Mouse (Mus musculus): Measurements from ENCODE around the gene Zkscan7. TPM values are rescaled to one million over a fixed set of nuclear protein-coding genes. Genes with fewer than 3 reads are reported as not detected.

The Zkscan7 gene
- polyA plus RNA-seq (2014; fragmentation: Nextera tagmentation; extraction: Ambion mirVana) = 2.5 and 3.0 TPM in 2 replicates

DNA sequence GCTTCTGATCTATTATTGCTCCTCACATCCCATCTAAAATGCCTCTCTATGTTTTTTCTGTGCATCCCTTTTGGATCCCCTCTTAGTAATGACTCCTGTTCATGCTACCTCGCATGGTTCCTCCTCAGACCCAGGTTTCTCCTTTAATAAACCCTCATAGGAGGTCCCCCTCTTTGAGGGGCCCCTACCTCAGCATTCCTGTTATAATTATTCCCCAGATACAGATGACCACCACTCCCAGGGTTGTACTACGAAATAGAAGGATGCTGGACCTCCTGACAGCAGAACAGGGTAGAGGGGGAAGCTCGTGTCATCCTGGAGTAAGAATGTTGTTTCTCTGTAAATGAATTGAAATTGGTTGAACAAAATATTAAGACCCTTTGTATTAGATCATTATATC, at the start of gene Zkscan7:
TSS of gene Zkscan7 (plus strand) at position 301 of the 400 bp plus-strand sequence.
- H3K27ac ChIP-seq (ENCODE audit: low read depth) = no peak within 1 kb of the TSS
- ATAC-seq (ENCODE audit: insufficient read depth) (no peak), DNase-seq (no peak)
- H3K36me3 ChIP-seq (ENCODE audit: insufficient read depth) = peaks cover 9% of the 10 kb centered on the region; the same call in 1 of the 2 replicates
- no peaks in the 10 kb centered on the region for H3K27me3 ChIP-seq (ENCODE audit: insufficient read depth, low read length)
- no peak for TF ChIP-seq CTCF (IDR thresholded peaks at IDR 0.05; ENCODE audit: low read depth)
- peak within 1 kb of the TSS; percentile 81 for H3K4me3 ChIP-seq (ENCODE audit: low read depth, low read length)
- H3K4me2 ChIP-seq = peak within 1 kb of the TSS; percentile 87
- H3K9me3 ChIP-seq (ENCODE audit: low read depth, low read length) = peaks cover 8% of the 10 kb centered on the region; the same call in 1 of the 2 replicates
- H3K9ac ChIP-seq = peak within 1 kb of the TSS; percentile 84; the same call in 1 of the 2 replicates
- WGBS = 70% methylated on average over 3 of the region's 3 CpGs
- peaks cover 3% of the 10 kb centered on the region; the same call in 1 of the 2 replicates for H3K4me1 ChIP-seq (ENCODE audit: insufficient read depth)

DNA sequence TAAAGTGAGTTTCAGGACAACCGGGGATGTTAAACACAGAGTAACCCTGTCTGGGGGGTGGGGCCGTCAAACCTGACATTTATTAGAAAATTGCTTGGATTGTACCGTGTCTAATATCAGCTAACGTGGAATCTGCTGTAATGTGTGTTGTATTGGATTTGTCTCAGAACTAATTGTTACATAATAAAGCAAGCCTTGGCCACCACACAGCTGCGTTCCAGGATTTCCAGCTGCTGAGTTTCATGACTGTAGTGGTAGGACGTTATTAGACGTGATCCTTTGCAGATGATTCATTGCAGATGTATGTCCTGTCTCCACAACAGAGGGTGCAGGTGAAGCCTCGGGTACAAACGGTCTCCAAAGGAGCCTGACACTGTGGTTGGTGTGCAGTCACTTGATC, 49.4 kb upstream of the Zkscan7 start:
- DNase-seq (no peak), ATAC-seq (ENCODE audit: insufficient read depth) (no peak)
- 67% methylated on average over 9 of the region's 9 CpGs for WGBS
- TF ChIP-seq CTCF (IDR thresholded peaks at IDR 0.05; ENCODE audit: low read depth) = no peak
- no peaks in the 10 kb centered on the region for H3K9me3 ChIP-seq (ENCODE audit: low read depth, low read length)
- H3K9ac ChIP-seq = no peak overlapping the region
- H3K4me3 ChIP-seq (ENCODE audit: low read depth, low read length) = no peak overlapping the region
- H3K36me3 ChIP-seq (ENCODE audit: insufficient read depth) = peaks cover 6% of the 10 kb centered on the region; the same call in 1 of the 2 replicates
- H3K4me1 ChIP-seq (ENCODE audit: insufficient read depth) = peaks cover 8% of the 10 kb centered on the region
- H3K27ac ChIP-seq (ENCODE audit: low read depth) = peak overlapping the region; percentile 87
- no peaks in the 10 kb centered on the region for H3K27me3 ChIP-seq (ENCODE audit: insufficient read depth, low read length)
- H3K4me2 ChIP-seq = no peak overlapping the region

DNA sequence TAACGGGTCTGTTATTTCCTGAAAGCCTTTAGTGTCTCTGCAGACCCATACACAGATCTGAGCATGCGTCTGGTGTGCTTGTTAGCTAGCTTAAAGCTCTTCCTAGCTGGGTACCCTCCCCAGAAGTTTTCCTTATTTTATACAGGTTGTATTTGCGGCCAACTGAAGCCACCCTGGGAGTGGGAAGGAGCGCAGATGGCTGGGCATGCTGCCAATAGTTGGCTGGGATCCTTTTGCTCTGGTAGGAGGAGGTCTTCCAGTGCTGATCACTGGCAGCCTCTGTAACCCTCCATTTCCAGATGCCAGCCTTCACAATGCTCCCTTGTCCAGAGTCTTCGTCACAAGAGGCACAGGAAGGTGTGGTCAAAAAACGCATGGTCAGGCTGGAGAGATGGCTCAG, 48.7 kb upstream of the Zkscan7 start:
- Histone ChIP-seq H3K4me2 (no peak overlapping the region), H3K36me3 (ENCODE audit: insufficient read depth) (peaks cover 6% of the 10 kb centered on the region; the same call in 1 of the 2 replicates), H3K27ac (ENCODE audit: low read depth) (peak overlapping the region; percentile 87), H3K9ac (peak overlapping the region; percentile 13; the same call in 1 of the 2 replicates), H3K4me1 (ENCODE audit: insufficient read depth) (peaks cover 8% of the 10 kb centered on the region), H3K27me3 (ENCODE audit: insufficient read depth, low read length) (no peaks in the 10 kb centered on the region), H3K4me3 (ENCODE audit: low read depth, low read length) (no peak overlapping the region), H3K9me3 (ENCODE audit: low read depth, low read length) (no peaks in the 10 kb centered on the region)
- TF ChIP-seq CTCF (IDR thresholded peaks at IDR 0.05; ENCODE audit: low read depth) = no peak
- WGBS = 31% methylated on average over 6 of the region's 6 CpGs
- ATAC-seq (ENCODE audit: insufficient read depth) (peak; percentile 86), DNase-seq (peak; percentile 88)

DNA sequence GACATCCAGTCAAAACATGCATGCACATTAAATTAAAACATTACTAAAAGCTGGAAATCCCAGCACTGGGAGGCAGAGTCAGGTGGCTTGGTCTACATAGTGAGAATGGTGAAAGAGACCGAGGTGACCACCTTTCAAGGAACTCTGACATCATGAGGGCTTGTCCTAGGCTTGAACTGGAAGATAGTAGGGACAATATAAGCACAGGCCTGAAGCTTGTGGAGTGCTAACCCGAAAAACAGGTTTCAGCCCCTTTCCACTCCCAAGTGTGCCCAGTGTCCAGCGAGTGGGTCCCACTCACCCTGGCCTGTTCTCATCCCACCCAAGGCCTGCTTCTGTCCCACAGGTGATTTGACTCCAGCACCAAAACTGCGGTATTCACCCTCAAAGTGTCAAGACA, 48.3 kb upstream of the Zkscan7 start:
- 67% methylated on average over 4 of the region's 4 CpGs for WGBS
- ATAC-seq (ENCODE audit: insufficient read depth) = peak; percentile 45
- no peak for DNase-seq

DNA sequence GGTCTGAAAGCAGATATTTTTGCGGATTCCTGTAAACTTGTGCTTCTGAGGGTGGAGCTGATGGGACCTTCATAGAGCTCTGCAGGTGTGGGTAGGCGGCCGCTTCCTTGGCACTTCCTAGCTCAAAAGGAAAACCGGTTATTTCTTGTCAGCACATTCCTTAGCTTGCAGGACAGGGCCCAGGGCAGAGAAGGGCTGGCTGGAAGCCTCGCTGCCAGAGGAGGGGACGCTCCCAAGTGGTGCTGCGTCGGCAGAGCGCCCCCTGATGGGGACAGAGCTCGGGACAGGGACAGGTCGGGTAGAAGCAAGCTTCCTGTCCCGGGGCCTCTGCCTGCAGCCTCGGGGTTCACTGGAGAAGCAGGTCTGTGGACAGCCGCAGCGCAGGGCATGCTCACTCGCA, 47.8 kb upstream of the Zkscan7 start:
- peak; percentile 79 for ATAC-seq (ENCODE audit: insufficient read depth)
- 24% methylated on average over 16 of the region's 16 CpGs for WGBS
- H3K27me3 ChIP-seq (ENCODE audit: insufficient read depth, low read length) = no peaks in the 10 kb centered on the region
- H3K4me1 ChIP-seq (ENCODE audit: insufficient read depth) = peaks cover 8% of the 10 kb centered on the region
- peak; percentile 76 for DNase-seq
- H3K4me2 ChIP-seq = peak overlapping the region; percentile 36
- no peaks in the 10 kb centered on the region for H3K9me3 ChIP-seq (ENCODE audit: low read depth, low read length)
- H3K4me3 ChIP-seq (ENCODE audit: low read depth, low read length) = no peak overlapping the region
- H3K27ac ChIP-seq (ENCODE audit: low read depth) = peak overlapping the region; percentile 87
- peak; percentile 74 for TF ChIP-seq CTCF (IDR thresholded peaks at IDR 0.05; ENCODE audit: low read depth)
- peaks cover 6% of the 10 kb centered on the region; the same call in 1 of the 2 replicates for H3K36me3 ChIP-seq (ENCODE audit: insufficient read depth)
- no peak overlapping the region for H3K9ac ChIP-seq

More for the DNA sequence above, 48.3 kb upstream of the Zkscan7 start:
- Histone ChIP-seq H3K9ac (peak overlapping the region; percentile 13; the same call in 1 of the 2 replicates), H3K36me3 (ENCODE audit: insufficient read depth) (peaks cover 6% of the 10 kb centered on the region; the same call in 1 of the 2 replicates), H3K27ac (ENCODE audit: low read depth) (peak overlapping the region; percentile 87), H3K9me3 (ENCODE audit: low read depth, low read length) (no peaks in the 10 kb centered on the region), H3K4me2 (no peak overlapping the region), H3K4me1 (ENCODE audit: insufficient read depth) (peaks cover 8% of the 10 kb centered on the region), H3K4me3 (ENCODE audit: low read depth, low read length) (no peak overlapping the region), H3K27me3 (ENCODE audit: insufficient read depth, low read length) (no peaks in the 10 kb centered on the region)
- no peak for TF ChIP-seq CTCF (IDR thresholded peaks at IDR 0.05; ENCODE audit: low read depth)

DNA sequence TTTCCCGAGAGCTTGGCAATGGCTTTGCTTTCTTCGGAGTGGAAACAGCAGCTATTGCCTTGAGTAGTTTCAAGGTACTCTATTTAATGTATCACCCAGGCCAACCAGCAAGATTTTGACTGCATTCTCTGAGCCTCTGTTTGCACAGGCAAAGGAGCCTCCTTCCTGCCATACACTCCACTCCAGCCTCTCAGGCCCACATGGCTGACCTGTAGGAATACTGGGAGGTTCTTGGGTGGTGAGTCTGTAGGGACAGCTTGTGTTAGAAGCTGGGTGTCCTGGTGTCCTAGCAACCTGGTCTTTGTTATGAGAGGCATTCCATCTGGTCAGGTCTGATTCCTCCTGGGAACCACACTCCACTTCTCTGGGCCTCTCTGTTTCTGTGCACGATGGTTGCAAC, 41.7 kb upstream of the Zkscan7 start, which contains the start of gene Gm35549:
TSS of gene Gm35549 (minus strand) at position 276 of the 400 bp plus-strand sequence.
- ATAC-seq (ENCODE audit: insufficient read depth) = peak; percentile 31; the same call in 1 of the 2 replicates
- DNase-seq = no peak
- 63% methylated on average over 3 of the region's 3 CpGs for WGBS
- no peak within 1 kb of the TSS for H3K4me2 ChIP-seq
- no peaks in the 10 kb centered on the region for H3K4me1 ChIP-seq (ENCODE audit: insufficient read depth)
- no peak within 1 kb of the TSS for H3K27ac ChIP-seq (ENCODE audit: low read depth)
- no peak within 1 kb of the TSS for H3K4me3 ChIP-seq (ENCODE audit: low read depth, low read length)
- TF ChIP-seq CTCF (IDR thresholded peaks at IDR 0.05; ENCODE audit: low read depth) = no peak
- H3K9ac ChIP-seq = no peak within 1 kb of the TSS
- H3K36me3 ChIP-seq (ENCODE audit: insufficient read depth) = 0 out of 2 replicates have a peak, but pooled peaks cover 5% of the 10 kb centered on the region
- H3K9me3 ChIP-seq (ENCODE audit: low read depth, low read length) = no peaks in the 10 kb centered on the region
- H3K27me3 ChIP-seq (ENCODE audit: insufficient read depth, low read length) = no peaks in the 10 kb centered on the region

DNA sequence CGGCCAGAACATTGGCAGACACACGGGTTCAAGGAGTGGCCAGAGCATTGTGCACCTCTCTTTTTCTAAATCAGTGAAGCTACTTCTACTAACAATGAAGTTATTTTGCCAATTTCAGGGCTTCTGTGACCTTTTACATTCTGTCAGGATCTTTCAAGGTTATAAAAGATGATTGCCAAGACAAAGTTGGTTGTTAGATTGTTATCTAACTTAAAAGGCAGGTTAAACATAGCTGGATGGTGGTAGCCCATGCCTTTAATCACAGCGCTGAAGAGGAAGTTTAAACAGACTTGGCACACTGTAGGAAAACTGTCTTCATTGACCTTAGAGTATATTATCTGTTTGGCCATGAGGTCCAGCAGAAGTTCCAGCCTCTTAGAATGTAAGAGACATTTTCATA, 39.9 kb upstream of the Zkscan7 start:
- H3K27me3 ChIP-seq (ENCODE audit: insufficient read depth, low read length) = no peaks in the 10 kb centered on the region
- no peaks in the 10 kb centered on the region for H3K4me1 ChIP-seq (ENCODE audit: insufficient read depth)
- peaks cover 21% of the 10 kb centered on the region for H3K36me3 ChIP-seq (ENCODE audit: insufficient read depth)
- H3K9ac ChIP-seq = no peak overlapping the region
- ATAC-seq (ENCODE audit: insufficient read depth) (no peak), DNase-seq (no peak)
- no peaks in the 10 kb centered on the region for H3K9me3 ChIP-seq (ENCODE audit: low read depth, low read length)
- WGBS = 78% methylated on average over 3 of the region's 3 CpGs
- no peak overlapping the region for H3K4me2 ChIP-seq
- no peak overlapping the region for H3K27ac ChIP-seq (ENCODE audit: low read depth)
- H3K4me3 ChIP-seq (ENCODE audit: low read depth, low read length) = no peak overlapping the region
- no peak for TF ChIP-seq CTCF (IDR thresholded peaks at IDR 0.05; ENCODE audit: low read depth)

All from lung, embryonic 14.5 days (tissue).